Mouse (Mus musculus): ENCODE measurements around the gene Gm9817. TPM values are rescaled to one million over a fixed set of nuclear protein-coding genes. Genes with fewer than 3 reads are reported as not detected.

Gm9817 gene
- polyA plus RNA-seq, 1 experiment from 2014 or later: not detected

GRCm38 (mm10) chr13:45049261-45050020, 29.1 kb upstream of the Gm9817 start:
- H3K4me2 ChIP-seq: no peak overlapping the region
- no peak overlapping the region for H3K27ac ChIP-seq (replicated peaks)
- no peak overlapping the region for H3K9ac ChIP-seq
- no peaks in the 10 kb centered on the region for H3K36me3 ChIP-seq
- ATAC-seq (ENCODE audit: low read depth): no peak
- H3K4me3 ChIP-seq: no peak overlapping the region
- no peaks in the 10 kb centered on the region for H3K27me3 ChIP-seq
- H3K4me1 ChIP-seq (replicated peaks): no peaks in the 10 kb centered on the region
- 83% methylated on average over 7 of the region's 7 CpGs for WGBS
- no peaks in the 10 kb centered on the region for H3K9me3 ChIP-seq

- no peak for ATAC-seq (ENCODE audit: low read depth)
- no peak overlapping the region for H3K4me3 ChIP-seq
- no peaks in the 10 kb centered on the region for H3K4me1 ChIP-seq (replicated peaks)
- no peaks in the 10 kb centered on the region for H3K36me3 ChIP-seq
- no peak overlapping the region for H3K27ac ChIP-seq (replicated peaks)
- no peaks in the 10 kb centered on the region for H3K9me3 ChIP-seq
- H3K4me2 ChIP-seq: no peak overlapping the region
- no peak overlapping the region for H3K9ac ChIP-seq
- no peaks in the 10 kb centered on the region for H3K27me3 ChIP-seq
- 90% methylated on average over 7 of the region's 7 CpGs for WGBS
Observed at GRCm38 (mm10) chr13:45052805-45053204, 25.7 kb upstream of the Gm9817 start.

GRCm38 (mm10) chr13:45053843-45054242, 24.6 kb upstream of the Gm9817 start:
- ATAC-seq (ENCODE audit: low read depth): no peak
- no peak overlapping the region for H3K27ac ChIP-seq (replicated peaks)
- WGBS: 89% methylated on average over 3 of the region's 3 CpGs
- H3K4me1 ChIP-seq (replicated peaks): no peaks in the 10 kb centered on the region
- no peak overlapping the region for H3K4me3 ChIP-seq
- no peak overlapping the region for H3K4me2 ChIP-seq
- H3K27me3 ChIP-seq: no peaks in the 10 kb centered on the region
- H3K36me3 ChIP-seq: no peaks in the 10 kb centered on the region
- H3K9ac ChIP-seq: no peak overlapping the region
- no peaks in the 10 kb centered on the region for H3K9me3 ChIP-seq

GRCm38 (mm10) chr13:45059206-45059605, 19.3 kb upstream of the Gm9817 start:
- WGBS: 85% methylated on average over 17 of the region's 17 CpGs
- no peak overlapping the region for H3K4me2 ChIP-seq
- H3K9me3 ChIP-seq: no peaks in the 10 kb centered on the region
- H3K27ac ChIP-seq (replicated peaks): no peak overlapping the region
- no peak overlapping the region for H3K9ac ChIP-seq
- H3K4me3 ChIP-seq: no peak overlapping the region
- no peaks in the 10 kb centered on the region for H3K4me1 ChIP-seq (replicated peaks)
- no peaks in the 10 kb centered on the region for H3K27me3 ChIP-seq
- ATAC-seq (ENCODE audit: low read depth): no peak
- H3K36me3 ChIP-seq: no peaks in the 10 kb centered on the region

GRCm38 (mm10) chr13:45063146-45063545, 15.3 kb upstream of the Gm9817 start:
- H3K9me3 ChIP-seq: no peaks in the 10 kb centered on the region
- H3K9ac ChIP-seq: no peak overlapping the region
- H3K36me3 ChIP-seq: no peaks in the 10 kb centered on the region
- no peak overlapping the region for H3K27ac ChIP-seq (replicated peaks)
- no peaks in the 10 kb centered on the region for H3K27me3 ChIP-seq
- WGBS: 74% methylated on average over 5 of the region's 5 CpGs
- no peak for ATAC-seq (ENCODE audit: low read depth)
- no peak overlapping the region for H3K4me3 ChIP-seq
- no peaks in the 10 kb centered on the region for H3K4me1 ChIP-seq (replicated peaks)
- H3K4me2 ChIP-seq: no peak overlapping the region

- Histone ChIP-seq H3K4me1 (replicated peaks) (no peaks in the 10 kb centered on the region), H3K27me3 (no peaks in the 10 kb centered on the region), H3K4me3 (no peak overlapping the region), H3K4me2 (no peak overlapping the region), H3K9me3 (no peaks in the 10 kb centered on the region), H3K36me3 (no peaks in the 10 kb centered on the region), H3K27ac (replicated peaks) (no peak overlapping the region), H3K9ac (no peak overlapping the region)
- ATAC-seq (ENCODE audit: low read depth): no peak
- WGBS: 83% methylated on average over 4 of the region's 4 CpGs
Observed at GRCm38 (mm10) chr13:45064951-45065350, 13.5 kb upstream of the Gm9817 start.

GRCm38 (mm10) chr13:45070366-45070765, 8.1 kb upstream of the Gm9817 start:
- H3K9me3 ChIP-seq: no peaks in the 10 kb centered on the region
- H3K9ac ChIP-seq: no peak overlapping the region
- H3K4me3 ChIP-seq: no peak overlapping the region
- ATAC-seq (ENCODE audit: low read depth): no peak
- no peak overlapping the region for H3K27ac ChIP-seq (replicated peaks)
- no peaks in the 10 kb centered on the region for H3K4me1 ChIP-seq (replicated peaks)
- H3K27me3 ChIP-seq: no peaks in the 10 kb centered on the region
- 73% methylated on average over 6 of the region's 6 CpGs for WGBS
- H3K4me2 ChIP-seq: no peak overlapping the region
- no peaks in the 10 kb centered on the region for H3K36me3 ChIP-seq

GRCm38 (mm10) chr13:45075012-45075411, 3.5 kb upstream of the Gm9817 start:
- Histone ChIP-seq H3K27me3 (peaks cover 6% of the 10 kb centered on the region), H3K36me3 (no peaks in the 10 kb centered on the region), H3K4me3 (no peak overlapping the region), H3K9me3 (no peaks in the 10 kb centered on the region), H3K9ac (no peak overlapping the region), H3K4me1 (replicated peaks) (no peaks in the 10 kb centered on the region), H3K27ac (replicated peaks) (no peak overlapping the region), H3K4me2 (no peak overlapping the region)
- no peak for ATAC-seq (ENCODE audit: low read depth)

- Histone ChIP-seq H3K27ac (replicated peaks) (no peak overlapping the region), H3K4me2 (no peak overlapping the region), H3K9me3 (peaks cover 6% of the 10 kb centered on the region; the same call in 1 of the 2 replicates), H3K4me1 (replicated peaks) (no peaks in the 10 kb centered on the region), H3K27me3 (peaks cover 6% of the 10 kb centered on the region), H3K4me3 (no peak overlapping the region), H3K9ac (no peak overlapping the region), H3K36me3 (no peaks in the 10 kb centered on the region)
- no peak for ATAC-seq (ENCODE audit: low read depth)
- WGBS: 94% methylated on average over 2 of the region's 2 CpGs
Observed at GRCm38 (mm10) chr13:45075715-45076114, 2.8 kb upstream of the Gm9817 start.

- Histone ChIP-seq H3K9me3 (peaks cover 13% of the 10 kb centered on the region; the same call in 1 of the 2 replicates), H3K27ac (replicated peaks) (no peak overlapping the region), H3K4me3 (no peak overlapping the region), H3K9ac (no peak overlapping the region), H3K36me3 (no peaks in the 10 kb centered on the region), H3K4me1 (replicated peaks) (no peaks in the 10 kb centered on the region), H3K4me2 (no peak overlapping the region), H3K27me3 (peaks cover 6% of the 10 kb centered on the region)
- no peak for ATAC-seq (ENCODE audit: low read depth)
- 92% methylated on average over 3 of the region's 3 CpGs for WGBS
Observed at GRCm38 (mm10) chr13:45080771-45081170, 2.3 kb downstream of the Gm9817 start.

- 37% methylated on average over 5 of the region's 5 CpGs for WGBS
- H3K36me3 ChIP-seq: no peaks in the 10 kb centered on the region
- no peak overlapping the region for H3K9ac ChIP-seq
- no peak overlapping the region for H3K4me3 ChIP-seq
- H3K27me3 ChIP-seq: peaks cover 6% of the 10 kb centered on the region; the same call in 1 of the 2 replicates
- H3K4me2 ChIP-seq: no peak overlapping the region
- no peak overlapping the region for H3K27ac ChIP-seq (replicated peaks)
- peaks cover 13% of the 10 kb centered on the region; the same call in 1 of the 2 replicates for H3K9me3 ChIP-seq
- H3K4me1 ChIP-seq (replicated peaks): no peaks in the 10 kb centered on the region
- no peak for ATAC-seq (ENCODE audit: low read depth)
Observed at GRCm38 (mm10) chr13:45083696-45084095, 5.2 kb downstream of the Gm9817 start.

GRCm38 (mm10) chr13:45088796-45089221, 10.3 kb downstream of the Gm9817 start:
- Histone ChIP-seq H3K4me1 (replicated peaks) (peaks cover 16% of the 10 kb centered on the region), H3K4me3 (no peak overlapping the region), H3K27ac (replicated peaks) (no peak overlapping the region), H3K9me3 (no peaks in the 10 kb centered on the region), H3K9ac (no peak overlapping the region), H3K4me2 (no peak overlapping the region), H3K27me3 (no peaks in the 10 kb centered on the region), H3K36me3 (no peaks in the 10 kb centered on the region)
- no peak for ATAC-seq (ENCODE audit: low read depth)
- WGBS: 55% methylated on average over 2 of the region's 2 CpGs

- no peak overlapping the region for H3K27ac ChIP-seq (replicated peaks)
- H3K27me3 ChIP-seq: no peaks in the 10 kb centered on the region
- no peak for ATAC-seq (ENCODE audit: low read depth)
- H3K36me3 ChIP-seq: no peaks in the 10 kb centered on the region
- H3K9ac ChIP-seq: no peak overlapping the region
- WGBS: 81% methylated on average over 13 of the region's 13 CpGs
- peaks cover 16% of the 10 kb centered on the region for H3K4me1 ChIP-seq (replicated peaks)
- H3K4me3 ChIP-seq: no peak overlapping the region
- no peak overlapping the region for H3K4me2 ChIP-seq
- H3K9me3 ChIP-seq: no peaks in the 10 kb centered on the region
Observed at GRCm38 (mm10) chr13:45089846-45090245, 11.4 kb downstream of the Gm9817 start.
